In genomic region chr9:97056541-97057338, GRCm38 (mm10) we compare ENCODE assay signal across 9 mouse cellular contexts. TPM values are rescaled to one million over a fixed set of nuclear protein-coding genes. Genes with fewer than 3 reads are reported as not detected.
DNase-seq lines count a peak whose midpoint lies in the region; ATAC-seq and TF ChIP-seq lines count a peak whose summit lies in the region.
"Had no signal": no experiment of that assay in that cellular context is flagged by ENCODE, and none has a peak within 500 bp of the region (broad histone marks: within the 10 kb centered on the region; RNA-seq: fewer than 3 reads in every experiment).

No protein-coding gene starts in this region.

- no peaks in the 10 kb centered on the region for H3K9me3 ChIP-seq in limb, embryonic 12.5 days

- H3K36me3 ChIP-seq in limb, embryonic 12.5 days, result no peaks in the 10 kb centered on the region

- 12% methylated on average over 18 of the region's 18 CpGs for WGBS in cerebellum, adult 2 months
- 39% methylated on average over 18 of the region's 18 CpGs for WGBS in limb, embryonic 12.5 days

- H3K27me3 ChIP-seq in cerebellum, adult 2 months (ENCODE audit: control insufficient read depth, insufficient read depth, low read length), result no peaks in the 10 kb centered on the region
- no peaks in the 10 kb centered on the region for H3K27me3 ChIP-seq in limb, embryonic 12.5 days

- no peak overlapping the region for H3K9ac ChIP-seq in limb, embryonic 12.5 days (replicated peaks)

- no peak for TF ChIP-seq POLR2A in cerebellum, adult 2 months (IDR thresholded peaks at IDR 0.05; ENCODE audit: borderline replicate concordance, insufficient read depth, low read length)

- intact Hi-C loops in left cerebral cortex, adult 2 months (cut with DNase I), result no loop called here

- H3K4me2 ChIP-seq in limb, embryonic 12.5 days, result peak overlapping the region; percentile 34

- H3K4me3 ChIP-seq in cerebellum, adult 2 months (replicated peaks; ENCODE audit: insufficient read depth, low read depth, low read length), result peak overlapping the region; percentile 2
- no peak overlapping the region for H3K4me3 ChIP-seq in limb, embryonic 12.5 days (replicated peaks)
- H3K4me3 ChIP-seq in left cerebral cortex, adult 2 months, result no peak overlapping the region

- no peak for DNase-seq in cerebellum, adult 2 months
- peak; percentile 81 for DNase-seq in retina, postnatal 1 day
- DNase-seq in retina, embryonic 14.5 days (ENCODE audit: low spot score), result no peak
- DNase-seq in left cerebral cortex, adult 2 months (ENCODE audit: extremely low spot score in 1 of 2, low spot score in 2 of 2), result no peak
- no peak for DNase-seq in cerebellum, adult 9-11 months
- DNase-seq in ovary, postnatal 36 days (ENCODE audit: low spot score), result no peak
- DNase-seq: B cell, adult 2 months had no signal

- TF ChIP-seq CTCF in cerebellum, adult 2 months (IDR thresholded peaks at IDR 0.05; ENCODE audit: borderline replicate concordance, insufficient read depth, low read depth, low read length), result no peak
- no peak for TF ChIP-seq CTCF in left cerebral cortex, adult 2 months (IDR thresholded peaks at IDR 0.05)

- peaks cover 2% of the 10 kb centered on the region; the same call in 1 of the 2 replicates for H3K4me1 ChIP-seq in cerebellum, adult 2 months (ENCODE audit: control insufficient read depth, insufficient read depth, low read length)
- peaks cover 11% of the 10 kb centered on the region; the same call in 1 of the 2 replicates for H3K4me1 ChIP-seq in limb, embryonic 12.5 days (replicated peaks)

- no peak for ATAC-seq in cerebellum, adult (ENCODE audit: insufficient number of reproducible peaks, low FRiP score, low TSS enrichment)
- 0 out of 2 replicates have a peak, but pooled peaks have one; percentile 20 for ATAC-seq in limb, embryonic 12.5 days (ENCODE audit: insufficient number of reproducible peaks, insufficient read depth, low FRiP score, low TSS enrichment, low read depth)

- no peak overlapping the region for H3K27ac ChIP-seq in cerebellum, adult 2 months (ENCODE audit: insufficient read depth, low read length)
- no peak overlapping the region for H3K27ac ChIP-seq in limb, embryonic 12.5 days
- H3K27ac ChIP-seq in left cerebral cortex, adult 2 months, result no peak overlapping the region

RNA-seq across cellular contexts. Expression of gene Spsb4, which starts 38.1 kb away (rescaled TPM):
- 11.4 and 13.9 TPM in 2 replicates for polyA plus RNA-seq in cerebellum, adult 2 months (2012; rRNA removed)
- 56.2 and 60.8 TPM in 2 replicates for polyA plus RNA-seq in limb, embryonic 12.5 days (2016; fragmentation: Nextera tagmentation; extraction: Ambion mirVana)
- 1 to 10 TPM; 5.2 to 5.6 TPM for total RNA-seq in left cerebral cortex, adult 2 months (2021)

RNA-seq across cellular contexts. Expression of gene Slc25a36, which starts 54.2 kb away (rescaled TPM):
- 53.2 and 54.3 TPM in 2 replicates for polyA plus RNA-seq in cerebellum, adult 2 months (2012; rRNA removed)
- 92.6 and 97.8 TPM in 2 replicates for polyA plus RNA-seq in limb, embryonic 12.5 days (2016; fragmentation: Nextera tagmentation; extraction: Ambion mirVana)
- total RNA-seq in left cerebral cortex, adult 2 months (2021), result 10 to 100 TPM; 78.6 to 79.4 TPM
